Mouse (Mus musculus): ENCODE data around the gene Rsbn1l.

DNA sequence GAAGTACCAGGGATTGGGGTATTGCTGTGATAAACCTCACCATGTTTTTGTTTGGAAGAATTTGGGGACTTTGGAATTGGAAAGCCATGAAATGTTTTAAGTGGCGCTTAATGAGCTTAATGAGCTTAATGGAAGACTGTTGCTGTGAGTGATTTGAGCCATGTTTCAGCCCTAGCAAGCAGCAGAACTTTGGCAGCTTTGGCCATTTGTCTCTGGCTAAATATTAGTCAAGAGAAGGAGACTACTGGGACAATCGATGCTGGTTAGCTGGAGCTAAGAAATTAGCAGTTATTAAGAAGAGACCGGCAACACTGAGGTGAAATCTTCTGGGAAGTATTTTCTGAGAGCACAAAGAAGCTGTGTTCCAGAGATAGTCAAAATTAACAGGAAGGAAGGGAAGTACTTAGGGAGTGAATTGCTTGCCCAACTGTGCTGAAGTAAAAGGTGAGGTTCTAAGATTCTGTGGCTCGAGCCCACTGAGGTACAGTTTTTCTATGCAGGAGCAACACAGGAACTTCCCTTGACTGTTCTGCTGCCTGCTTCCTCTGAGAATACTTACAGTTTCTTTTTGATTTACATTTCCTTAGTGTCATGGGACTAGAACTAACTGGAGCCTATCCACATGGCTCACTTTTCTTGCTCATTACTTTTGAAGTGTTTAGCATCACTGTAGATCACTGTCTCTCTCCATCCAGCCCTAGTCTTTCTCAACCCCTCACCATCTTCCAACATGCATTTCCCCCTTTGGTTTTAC is 91.8 kb downstream of the Rsbn1l start:
- TF ChIP-seq CTCF (IDR thresholded peaks at IDR 0.05; ENCODE audit: low read depth) (no peak), EP300 (IDR thresholded peaks at IDR 0.05; ENCODE audit: low read depth) (no peak)
